Mouse (Mus musculus): ENCODE measurements around the gene Fzr1.

DNA sequence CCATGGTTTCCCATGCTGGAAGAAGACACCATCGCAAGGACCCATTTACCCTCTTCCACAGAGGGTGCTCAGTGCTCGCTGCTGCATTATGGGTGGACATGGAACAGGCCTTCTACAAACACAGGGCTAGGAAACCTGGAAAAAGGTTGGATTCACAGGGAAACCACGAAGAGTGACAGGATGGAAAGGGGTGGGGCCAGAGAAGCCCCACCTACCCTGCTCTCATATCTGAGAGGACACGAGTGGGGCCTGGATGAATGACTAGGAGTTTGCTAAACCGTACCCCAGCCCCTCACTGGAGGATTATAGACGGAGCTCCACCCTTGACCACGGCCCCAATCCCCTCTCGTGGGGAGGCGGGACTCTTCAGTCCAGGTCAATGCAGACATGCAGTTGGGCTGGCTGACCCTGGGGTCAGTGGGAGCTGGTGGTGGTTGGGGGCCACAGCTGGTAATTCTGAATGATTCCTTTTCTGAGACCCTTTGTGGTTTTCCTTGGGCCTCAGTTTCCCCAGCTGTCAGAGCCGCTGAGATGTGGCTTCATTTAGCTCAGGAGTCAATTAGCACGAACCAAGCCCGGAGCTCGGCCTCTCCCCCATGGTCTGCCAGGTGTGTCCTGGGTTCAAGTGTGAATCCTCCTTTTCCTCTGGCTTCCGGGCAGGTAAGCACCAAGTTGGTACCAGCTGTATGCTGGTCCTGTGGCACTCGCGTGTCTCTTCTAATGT is 34.4 kb upstream of the Fzr1 start:
- TF ChIP-seq POLR2A (IDR thresholded peaks at IDR 0.05; ENCODE audit: insufficient read depth, low read length) = no peak
- TF ChIP-seq CTCF (IDR thresholded peaks at IDR 0.05; ENCODE audit: low read depth, low read length) = no peak
